Mouse (Mus musculus): ENCODE measurements around the gene Myh11. TPM values are rescaled to one million over a fixed set of nuclear protein-coding genes. Genes with fewer than 3 reads are reported as not detected.

Gene Myh11
- polyA plus RNA-seq, 1 experiment = 0.21 TPM

- H3K4me3 ChIP-seq (ENCODE audit: low read depth, low read length) = no peak overlapping the region
- peaks cover 2% of the 10 kb centered on the region for H3K4me1 ChIP-seq (ENCODE audit: control insufficient read depth, insufficient read depth, low read length)
- H3K36me3 ChIP-seq (ENCODE audit: control insufficient read depth, insufficient read depth, low read length, poor library complexity, severe bottlenecking) = peaks cover 48% of the 10 kb centered on the region
- H3K9ac ChIP-seq (ENCODE audit: low read depth, poor library complexity, severe bottlenecking) = no peak overlapping the region
- H3K9me3 ChIP-seq (replicated peaks; ENCODE audit: control insufficient read depth, insufficient read depth, low read length, poor library complexity, severe bottlenecking) = no peaks in the 10 kb centered on the region
- H3K27me3 ChIP-seq (ENCODE audit: control insufficient read depth, insufficient read depth, low read length, poor library complexity, severe bottlenecking) = no peaks in the 10 kb centered on the region
- no peak overlapping the region for H3K27ac ChIP-seq (ENCODE audit: insufficient read depth, low read length)
- no peak for TF ChIP-seq POLR2A (IDR thresholded peaks at IDR 0.05; ENCODE audit: insufficient read depth, low read length)
- TF ChIP-seq EP300 (IDR thresholded peaks at IDR 0.05; ENCODE audit: insufficient read depth, low read depth, low read length) = no peak
- no peak for TF ChIP-seq CTCF (IDR thresholded peaks at IDR 0.05; ENCODE audit: low read depth, low read length)
Observed at GRCm38 (mm10) chr16:14169706-14170105, 121.5 kb downstream of the Myh11 start.

- H3K9ac ChIP-seq (ENCODE audit: low read depth, poor library complexity, severe bottlenecking) = no peak overlapping the region
- no peaks in the 10 kb centered on the region for H3K27me3 ChIP-seq (ENCODE audit: control insufficient read depth, insufficient read depth, low read length, poor library complexity, severe bottlenecking)
- no peak overlapping the region for H3K4me3 ChIP-seq (ENCODE audit: low read depth, low read length)
- H3K36me3 ChIP-seq (ENCODE audit: control insufficient read depth, insufficient read depth, low read length, poor library complexity, severe bottlenecking) = peaks cover 24% of the 10 kb centered on the region
- H3K9me3 ChIP-seq (replicated peaks; ENCODE audit: control insufficient read depth, insufficient read depth, low read length, poor library complexity, severe bottlenecking) = no peaks in the 10 kb centered on the region
- peaks cover 2% of the 10 kb centered on the region for H3K4me1 ChIP-seq (ENCODE audit: control insufficient read depth, insufficient read depth, low read length)
- H3K27ac ChIP-seq (ENCODE audit: insufficient read depth, low read length) = 0 out of 2 replicates have a peak overlapping the region, but pooled peaks have one; percentile 20
- TF ChIP-seq POLR2A (IDR thresholded peaks at IDR 0.05; ENCODE audit: insufficient read depth, low read length) (no peak), CTCF (IDR thresholded peaks at IDR 0.05; ENCODE audit: low read depth, low read length) (no peak), EP300 (IDR thresholded peaks at IDR 0.05; ENCODE audit: insufficient read depth, low read depth, low read length) (no peak)
Observed at GRCm38 (mm10) chr16:14166490-14166889, 124.7 kb downstream of the Myh11 start.

DNA sequence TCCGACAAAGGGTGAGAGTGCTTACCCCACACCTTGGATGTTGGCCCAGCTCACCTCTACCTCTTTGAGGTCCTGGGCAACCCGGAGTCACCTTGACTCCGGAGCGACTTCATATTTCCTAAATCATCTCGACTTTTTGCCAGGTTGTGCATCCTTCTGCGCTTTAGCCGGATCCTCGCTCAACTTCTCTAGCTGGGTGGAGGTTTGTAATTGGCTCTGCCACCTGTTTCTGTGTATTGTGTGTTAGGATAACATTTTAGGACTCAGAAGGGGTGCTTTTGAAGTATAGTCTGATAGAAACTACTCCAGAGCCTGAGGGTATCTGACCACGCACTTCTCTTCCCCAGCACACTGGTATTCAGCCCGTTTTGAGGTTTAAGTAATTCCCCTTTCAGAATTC is 127.4 kb downstream of the Myh11 start:
- peak overlapping the region; percentile 83 for H3K9ac ChIP-seq (ENCODE audit: low read depth, poor library complexity, severe bottlenecking)
- peak overlapping the region; percentile 56 for H3K27ac ChIP-seq (ENCODE audit: insufficient read depth, low read length)
- H3K9me3 ChIP-seq (replicated peaks; ENCODE audit: control insufficient read depth, insufficient read depth, low read length, poor library complexity, severe bottlenecking) = no peaks in the 10 kb centered on the region
- H3K4me1 ChIP-seq (ENCODE audit: control insufficient read depth, insufficient read depth, low read length) = peaks cover 2% of the 10 kb centered on the region
- peak overlapping the region; percentile 85 for H3K4me3 ChIP-seq (ENCODE audit: low read depth, low read length)
- H3K36me3 ChIP-seq (ENCODE audit: control insufficient read depth, insufficient read depth, low read length, poor library complexity, severe bottlenecking) = peaks cover 3% of the 10 kb centered on the region; the same call in 1 of the 2 replicates
- no peak for TF ChIP-seq EP300 (IDR thresholded peaks at IDR 0.05; ENCODE audit: insufficient read depth, low read depth, low read length)
- TF ChIP-seq POLR2A (IDR thresholded peaks at IDR 0.05; ENCODE audit: insufficient read depth, low read length) = no peak
- no peak for TF ChIP-seq CTCF (IDR thresholded peaks at IDR 0.05; ENCODE audit: low read depth, low read length)
- no peaks in the 10 kb centered on the region for H3K27me3 ChIP-seq (ENCODE audit: control insufficient read depth, insufficient read depth, low read length, poor library complexity, severe bottlenecking)

DNA sequence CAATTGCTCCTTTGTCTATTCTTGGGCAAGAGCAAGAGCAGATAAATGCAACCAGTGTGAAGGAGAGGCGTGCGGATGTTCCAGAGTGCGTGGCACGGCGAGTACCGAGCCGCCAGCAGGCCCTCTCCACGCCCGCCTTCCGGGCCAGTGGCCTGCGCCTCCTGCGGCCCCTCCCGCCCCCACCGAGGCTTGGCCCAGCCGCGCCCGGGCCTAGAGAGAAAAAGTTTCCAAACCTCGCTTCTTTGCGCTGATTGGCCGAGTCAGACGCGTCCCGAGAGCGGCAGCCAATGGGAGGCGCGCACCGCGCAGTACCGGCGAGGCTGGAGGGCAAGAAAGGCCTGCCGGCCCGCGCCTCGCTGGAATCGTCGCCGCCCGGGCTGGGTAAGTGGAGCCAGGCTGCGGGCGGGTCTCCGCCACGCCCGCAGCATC is 128.2 kb downstream of the Myh11 start, which contains the start of the genes Nde1 and Marf1:
TSS of gene Nde1 (plus strand) at position 288 of the 429 bp plus-strand sequence.
TSS of gene Marf1 (minus strand) at position 364 of the 429 bp plus-strand sequence.
- peak within 1 kb of the TSS; percentile 85 for H3K27ac ChIP-seq (ENCODE audit: insufficient read depth, low read length)
- no peaks in the 10 kb centered on the region for H3K9me3 ChIP-seq (replicated peaks; ENCODE audit: control insufficient read depth, insufficient read depth, low read length, poor library complexity, severe bottlenecking)
- H3K9ac ChIP-seq (ENCODE audit: low read depth, poor library complexity, severe bottlenecking) = peak within 1 kb of the TSS; percentile 83
- no peaks in the 10 kb centered on the region for H3K27me3 ChIP-seq (ENCODE audit: control insufficient read depth, insufficient read depth, low read length, poor library complexity, severe bottlenecking)
- no peak for TF ChIP-seq CTCF (IDR thresholded peaks at IDR 0.05; ENCODE audit: low read depth, low read length)
- TF ChIP-seq POLR2A (IDR thresholded peaks at IDR 0.05; ENCODE audit: insufficient read depth, low read length) = peak; percentile 64
- peak within 1 kb of the TSS; percentile 85 for H3K4me3 ChIP-seq (ENCODE audit: low read depth, low read length)
- H3K36me3 ChIP-seq (ENCODE audit: control insufficient read depth, insufficient read depth, low read length, poor library complexity, severe bottlenecking) = peaks cover 3% of the 10 kb centered on the region; the same call in 1 of the 2 replicates
- H3K4me1 ChIP-seq (ENCODE audit: control insufficient read depth, insufficient read depth, low read length) = peaks cover 2% of the 10 kb centered on the region

DNA sequence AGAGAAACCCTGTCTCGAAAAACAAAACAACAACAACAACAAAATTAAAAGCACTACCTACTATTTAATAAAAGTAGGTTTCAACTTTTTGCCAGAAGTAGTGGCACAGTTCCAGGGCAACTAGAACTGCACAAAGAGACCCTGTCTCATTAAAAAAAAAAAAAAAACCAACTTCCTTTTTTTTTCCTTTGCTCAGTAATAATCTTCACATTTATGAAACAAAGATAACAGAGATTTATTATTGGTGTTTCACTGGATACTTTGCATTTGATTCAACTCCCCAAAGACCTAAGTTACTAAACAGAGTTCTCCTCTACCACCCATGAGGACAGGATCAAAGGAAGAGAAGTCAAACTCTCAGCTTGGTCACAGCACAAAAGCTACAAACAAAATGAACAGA is 130.2 kb downstream of the Myh11 start:
- Histone ChIP-seq H3K4me3 (ENCODE audit: low read depth, low read length) (no peak overlapping the region), H3K27ac (ENCODE audit: insufficient read depth, low read length) (no peak overlapping the region), H3K27me3 (ENCODE audit: control insufficient read depth, insufficient read depth, low read length, poor library complexity, severe bottlenecking) (no peaks in the 10 kb centered on the region), H3K36me3 (ENCODE audit: control insufficient read depth, insufficient read depth, low read length, poor library complexity, severe bottlenecking) (no peaks in the 10 kb centered on the region), H3K9ac (ENCODE audit: low read depth, poor library complexity, severe bottlenecking) (no peak overlapping the region), H3K4me1 (ENCODE audit: control insufficient read depth, insufficient read depth, low read length) (no peaks in the 10 kb centered on the region), H3K9me3 (replicated peaks; ENCODE audit: control insufficient read depth, insufficient read depth, low read length, poor library complexity, severe bottlenecking) (no peaks in the 10 kb centered on the region)
- no peak for TF ChIP-seq CTCF (IDR thresholded peaks at IDR 0.05; ENCODE audit: low read depth, low read length)
- no peak for TF ChIP-seq EP300 (IDR thresholded peaks at IDR 0.05; ENCODE audit: insufficient read depth, low read depth, low read length)
- TF ChIP-seq POLR2A (IDR thresholded peaks at IDR 0.05; ENCODE audit: insufficient read depth, low read length) = no peak

DNA sequence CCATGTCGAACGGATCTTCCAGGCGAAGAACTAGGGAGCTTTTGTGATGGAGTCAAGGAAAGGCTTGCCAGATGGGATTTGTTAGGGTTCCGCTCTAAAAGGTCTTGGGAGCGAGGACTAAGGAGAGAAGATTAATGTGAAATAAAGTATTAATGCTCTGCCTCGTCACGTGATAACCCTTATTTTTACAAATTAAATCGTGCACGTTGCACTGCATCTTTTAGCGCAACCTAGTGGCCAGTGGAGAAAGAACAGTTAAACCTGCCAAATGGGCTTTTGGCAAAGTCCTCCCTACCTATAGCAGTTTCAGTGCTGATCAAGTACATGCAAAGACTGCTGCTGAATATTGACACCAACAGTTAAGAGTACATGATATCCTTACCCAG is 131.4 kb downstream of the Myh11 start:
- Histone ChIP-seq H3K36me3 (ENCODE audit: control insufficient read depth, insufficient read depth, low read length, poor library complexity, severe bottlenecking) (no peaks in the 10 kb centered on the region; the same call in 1 of the 2 replicates), H3K4me1 (ENCODE audit: control insufficient read depth, insufficient read depth, low read length) (no peaks in the 10 kb centered on the region), H3K27me3 (ENCODE audit: control insufficient read depth, insufficient read depth, low read length, poor library complexity, severe bottlenecking) (no peaks in the 10 kb centered on the region), H3K27ac (ENCODE audit: insufficient read depth, low read length) (peak overlapping the region; percentile 95), H3K4me3 (ENCODE audit: low read depth, low read length) (peak overlapping the region; percentile 83), H3K9me3 (replicated peaks; ENCODE audit: control insufficient read depth, insufficient read depth, low read length, poor library complexity, severe bottlenecking) (no peaks in the 10 kb centered on the region), H3K9ac (ENCODE audit: low read depth, poor library complexity, severe bottlenecking) (peak overlapping the region; percentile 77)
- TF ChIP-seq CTCF (IDR thresholded peaks at IDR 0.05; ENCODE audit: low read depth, low read length) (no peak), EP300 (IDR thresholded peaks at IDR 0.05; ENCODE audit: insufficient read depth, low read depth, low read length) (no peak), POLR2A (IDR thresholded peaks at IDR 0.05; ENCODE audit: insufficient read depth, low read length) (no peak)

Data from ES-Bruce4 (cell line).